Mouse (Mus musculus) E14TG2a.4 (cell line): Measurements from ENCODE around the gene Map7d2.

ENCODE experiments used
- CTCF ChIP-seq: conservative IDR thresholded peaks from 2 replicates; pipeline ENCODE4 v1.5.1; 2014; ENCODE audit warnings: low read length
- NANOG ChIP-seq: IDR thresholded peaks from 2 replicates; pipeline ENCODE4 v1.6.1; 2014; ENCODE audit warnings: borderline replicate concordance, low read length, mixed read lengths
- POU5F1 ChIP-seq: IDR thresholded peaks from 2 replicates; pipeline ENCODE4 v1.6.1; 2014; ENCODE audit warnings: low read length, borderline replicate concordance

DNA sequence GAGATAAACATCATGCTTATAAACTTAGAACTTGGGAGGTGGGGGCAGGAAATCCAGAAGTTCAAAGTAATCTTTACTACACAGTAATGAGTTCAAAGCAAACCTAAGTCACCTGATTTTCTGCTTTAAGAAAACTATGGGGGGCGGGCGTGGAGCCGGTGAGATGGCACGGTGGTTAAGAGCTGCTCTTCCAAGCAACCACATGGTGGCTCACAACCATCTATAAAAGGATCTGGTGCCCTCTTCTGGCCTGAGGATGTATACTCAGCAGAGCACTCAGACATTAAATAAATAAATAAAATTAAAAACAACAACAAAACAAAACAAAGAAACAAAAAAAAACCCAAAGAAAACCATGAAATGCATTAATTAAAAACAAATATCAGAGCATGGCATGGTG, 5.1 kb upstream of the Map7d2 start:
- TF ChIP-seq CTCF (peak; percentile 22), NANOG (no peak), POU5F1 (no peak)
